Mouse (Mus musculus): ENCODE data around the gene Pip4k2a. TPM values are rescaled to one million over a fixed set of nuclear protein-coding genes. Genes with fewer than 3 reads are reported as not detected.
"Not testable (repeated sequence)": the region's sequence is repeated elsewhere in the genome, so short reads cannot be mapped to it uniquely, and the experiment has no call there.

The Pip4k2a gene
- polyA plus RNA-seq, 1 experiment from 2014 or later: 8.2 TPM

GRCm38 (mm10) chr2:18903301-18904068 lies 94.4 kb downstream of the Pip4k2a start:
- WGBS: 82% methylated on average over 9 of the region's 9 CpGs
- H3K9ac ChIP-seq: no peak overlapping the region
- no peaks in the 10 kb centered on the region for H3K36me3 ChIP-seq
- no peaks in the 10 kb centered on the region for H3K9me3 ChIP-seq
- no peak overlapping the region for H3K4me2 ChIP-seq
- H3K4me3 ChIP-seq: no peak overlapping the region
- H3K27me3 ChIP-seq: no peaks in the 10 kb centered on the region
- ATAC-seq (ENCODE audit: insufficient number of reproducible peaks, low FRiP score, low TSS enrichment, low read depth): no peak
- no peaks in the 10 kb centered on the region for H3K4me1 ChIP-seq
- no peak overlapping the region for H3K27ac ChIP-seq

GRCm38 (mm10) chr2:18901133-18901532 lies 96.8 kb downstream of the Pip4k2a start:
- H3K9me3 ChIP-seq: no peaks in the 10 kb centered on the region
- H3K4me1 ChIP-seq: peaks cover 8% of the 10 kb centered on the region; the same call in 1 of the 2 replicates
- H3K27me3 ChIP-seq: no peaks in the 10 kb centered on the region
- no peak overlapping the region for H3K27ac ChIP-seq
- no peak overlapping the region for H3K4me3 ChIP-seq
- no peak overlapping the region for H3K9ac ChIP-seq
- ATAC-seq (ENCODE audit: insufficient number of reproducible peaks, low FRiP score, low TSS enrichment, low read depth): no peak
- no peaks in the 10 kb centered on the region for H3K36me3 ChIP-seq
- WGBS: 90% methylated on average over 4 of the region's 4 CpGs
- H3K4me2 ChIP-seq: no peak overlapping the region

GRCm38 (mm10) chr2:18900635-18901034 lies 97.3 kb downstream of the Pip4k2a start:
- Histone ChIP-seq H3K27me3 (no peaks in the 10 kb centered on the region), H3K9ac (no peak overlapping the region), H3K4me1 (peaks cover 8% of the 10 kb centered on the region; the same call in 1 of the 2 replicates), H3K27ac (no peak overlapping the region), H3K9me3 (no peaks in the 10 kb centered on the region), H3K36me3 (no peaks in the 10 kb centered on the region), H3K4me3 (no peak overlapping the region), H3K4me2 (no peak overlapping the region)
- no peak for ATAC-seq (ENCODE audit: insufficient number of reproducible peaks, low FRiP score, low TSS enrichment, low read depth)
- WGBS: 92% methylated on average over 2 of the region's 2 CpGs

GRCm38 (mm10) chr2:18897742-18898256 lies 100.1 kb downstream of the Pip4k2a start:
- Histone ChIP-seq H3K27me3 (no peaks in the 10 kb centered on the region), H3K9ac (no peak overlapping the region), H3K36me3 (no peaks in the 10 kb centered on the region), H3K4me3 (no peak overlapping the region), H3K4me1 (peaks cover 8% of the 10 kb centered on the region; the same call in 1 of the 2 replicates), H3K4me2 (no peak overlapping the region), H3K27ac (peak overlapping the region; percentile 54), H3K9me3 (no peaks in the 10 kb centered on the region)
- 24% methylated on average over 10 of the region's 10 CpGs for WGBS
- ATAC-seq (ENCODE audit: insufficient number of reproducible peaks, low FRiP score, low TSS enrichment, low read depth): no peak

- H3K4me3 ChIP-seq: no peak overlapping the region
- no peak overlapping the region for H3K4me2 ChIP-seq
- no peak overlapping the region for H3K27ac ChIP-seq
- WGBS: 38% methylated on average over 6 of the region's 6 CpGs
- H3K27me3 ChIP-seq: no peaks in the 10 kb centered on the region
- no peaks in the 10 kb centered on the region for H3K9me3 ChIP-seq
- H3K36me3 ChIP-seq: no peaks in the 10 kb centered on the region
- H3K9ac ChIP-seq: no peak overlapping the region
- no peak for ATAC-seq (ENCODE audit: insufficient number of reproducible peaks, low FRiP score, low TSS enrichment, low read depth)
- peaks cover 8% of the 10 kb centered on the region; the same call in 1 of the 2 replicates for H3K4me1 ChIP-seq
These were observed 101.9 kb downstream of the Pip4k2a start for GRCm38 (mm10) chr2:18896015-18896414.

- 90% methylated on average over 1 of the region's 1 CpGs for WGBS
- not testable (repeated sequence) for H3K27ac ChIP-seq; H3K27me3 ChIP-seq; ATAC-seq (ENCODE audit: insufficient number of reproducible peaks, low FRiP score, low TSS enrichment, low read depth); H3K4me1 ChIP-seq; H3K36me3 ChIP-seq; H3K4me2 ChIP-seq; H3K9ac ChIP-seq; H3K9me3 ChIP-seq; H3K4me3 ChIP-seq
These were observed 104.6 kb downstream of the Pip4k2a start for GRCm38 (mm10) chr2:18893336-18893735.

- no peaks in the 10 kb centered on the region for H3K9me3 ChIP-seq
- no peaks in the 10 kb centered on the region for H3K27me3 ChIP-seq
- no peaks in the 10 kb centered on the region for H3K4me1 ChIP-seq
- ATAC-seq (ENCODE audit: insufficient number of reproducible peaks, low FRiP score, low TSS enrichment, low read depth): no peak
- no peak overlapping the region for H3K9ac ChIP-seq
- no peak overlapping the region for H3K27ac ChIP-seq
- H3K4me3 ChIP-seq: no peak overlapping the region
- 76% methylated on average over 10 of the region's 10 CpGs for WGBS
- H3K4me2 ChIP-seq: no peak overlapping the region
- H3K36me3 ChIP-seq: no peaks in the 10 kb centered on the region
These were observed 105.9 kb downstream of the Pip4k2a start for GRCm38 (mm10) chr2:18891991-18892537.

GRCm38 (mm10) chr2:18890227-18891001 lies 107.5 kb downstream of the Pip4k2a start:
- H3K27ac ChIP-seq: no peak overlapping the region
- no peak overlapping the region for H3K4me2 ChIP-seq
- no peak overlapping the region for H3K4me3 ChIP-seq
- WGBS: 49% methylated on average over 11 of the region's 11 CpGs
- no peaks in the 10 kb centered on the region for H3K27me3 ChIP-seq
- H3K36me3 ChIP-seq: no peaks in the 10 kb centered on the region
- H3K9ac ChIP-seq: no peak overlapping the region
- ATAC-seq (ENCODE audit: insufficient number of reproducible peaks, low FRiP score, low TSS enrichment, low read depth): no peak
- H3K4me1 ChIP-seq: no peaks in the 10 kb centered on the region
- H3K9me3 ChIP-seq: no peaks in the 10 kb centered on the region

GRCm38 (mm10) chr2:18884277-18884676 lies 113.6 kb downstream of the Pip4k2a start:
- no peak overlapping the region for H3K9ac ChIP-seq
- H3K36me3 ChIP-seq: no peaks in the 10 kb centered on the region
- H3K27me3 ChIP-seq: no peaks in the 10 kb centered on the region
- H3K4me1 ChIP-seq: no peaks in the 10 kb centered on the region
- H3K27ac ChIP-seq: no peak overlapping the region
- H3K4me2 ChIP-seq: no peak overlapping the region
- no peak for ATAC-seq (ENCODE audit: insufficient number of reproducible peaks, low FRiP score, low TSS enrichment, low read depth)
- 80% methylated on average over 3 of the region's 3 CpGs for WGBS
- no peaks in the 10 kb centered on the region for H3K9me3 ChIP-seq
- H3K4me3 ChIP-seq: no peak overlapping the region

GRCm38 (mm10) chr2:18874626-18875025 lies 123.3 kb downstream of the Pip4k2a start:
- Histone ChIP-seq H3K9ac (no peak overlapping the region), H3K36me3 (no peaks in the 10 kb centered on the region), H3K4me1 (no peaks in the 10 kb centered on the region), H3K9me3 (no peaks in the 10 kb centered on the region), H3K4me2 (no peak overlapping the region), H3K4me3 (no peak overlapping the region), H3K27ac (no peak overlapping the region), H3K27me3 (no peaks in the 10 kb centered on the region)
- no peak for ATAC-seq (ENCODE audit: insufficient number of reproducible peaks, low FRiP score, low TSS enrichment, low read depth)
- 91% methylated on average over 7 of the region's 7 CpGs for WGBS

- H3K9me3 ChIP-seq: no peaks in the 10 kb centered on the region
- 75% methylated on average over 8 of the region's 8 CpGs for WGBS
- no peak for ATAC-seq (ENCODE audit: insufficient number of reproducible peaks, low FRiP score, low TSS enrichment, low read depth)
- H3K4me3 ChIP-seq: no peak overlapping the region
- no peaks in the 10 kb centered on the region for H3K36me3 ChIP-seq
- H3K4me2 ChIP-seq: no peak overlapping the region
- no peak overlapping the region for H3K27ac ChIP-seq
- no peaks in the 10 kb centered on the region for H3K4me1 ChIP-seq
- H3K9ac ChIP-seq: no peak overlapping the region
- H3K27me3 ChIP-seq: no peaks in the 10 kb centered on the region
These were observed 123.9 kb downstream of the Pip4k2a start for GRCm38 (mm10) chr2:18874063-18874462.

GRCm38 (mm10) chr2:18873440-18873839 lies 124.5 kb downstream of the Pip4k2a start:
- Histone ChIP-seq H3K4me1 (no peaks in the 10 kb centered on the region), H3K9me3 (no peaks in the 10 kb centered on the region), H3K27ac (no peak overlapping the region), H3K4me2 (no peak overlapping the region), H3K4me3 (no peak overlapping the region), H3K9ac (no peak overlapping the region), H3K27me3 (no peaks in the 10 kb centered on the region), H3K36me3 (no peaks in the 10 kb centered on the region)
- no peak for ATAC-seq (ENCODE audit: insufficient number of reproducible peaks, low FRiP score, low TSS enrichment, low read depth)
- 38% methylated on average over 3 of the region's 3 CpGs for WGBS

Data from limb, embryonic 15.5 days (tissue).